Mouse (Mus musculus) retina, embryonic 14.5 days (tissue): ENCODE measurements around the gene Map2k3.

ENCODE experiments used
- DNase-seq: peaks from one replicate; pipeline ENCODE4 v3.0.0-alpha.2; 2015; ENCODE audit warnings: low spot score

Map2k3 gene

DNA sequence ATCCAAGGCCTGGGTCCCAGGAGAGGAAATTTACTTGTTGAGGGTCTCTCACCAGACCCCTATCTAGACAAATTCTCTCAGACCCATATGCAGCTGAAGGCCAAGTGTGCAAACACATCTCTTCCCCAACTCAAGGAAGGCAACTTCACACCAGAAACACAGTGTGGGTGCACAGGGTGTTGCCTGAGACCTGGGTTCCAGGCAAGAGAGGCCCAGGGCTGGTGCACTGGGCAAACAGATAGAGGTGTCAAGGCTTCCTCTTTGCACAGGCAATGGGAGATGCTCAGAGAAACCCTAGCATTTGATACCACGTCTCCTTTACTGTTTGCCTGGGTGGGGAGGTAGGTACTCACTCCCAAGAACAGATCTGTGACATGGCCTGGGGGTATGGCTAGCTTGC lies 6.9 kb upstream of the Map2k3 start:
- no peak for DNase-seq

DNA sequence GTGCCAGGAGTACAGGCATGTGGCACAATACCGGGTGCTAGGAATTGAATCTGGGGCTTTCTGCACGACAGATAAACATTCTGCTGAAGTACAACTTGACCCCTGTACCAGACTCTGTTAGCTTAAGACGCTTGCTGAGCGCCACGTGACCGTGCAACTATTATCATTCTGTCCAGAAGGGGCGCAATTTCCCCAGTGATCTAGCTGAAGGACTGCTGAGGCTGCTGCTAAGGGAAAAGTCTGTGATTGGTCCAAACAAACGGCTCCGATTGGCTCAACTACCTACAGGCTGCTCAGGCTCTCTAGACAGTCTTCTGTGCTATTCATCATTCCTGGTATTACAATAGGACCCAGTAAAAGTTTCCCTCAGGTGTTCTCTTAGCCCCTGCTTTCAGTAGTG lies 4.6 kb upstream of the Map2k3 start:
- DNase-seq = peak; percentile 97

GRCm38 (mm10) chr11:60930724-60931281 lies 1.0 kb upstream of the Map2k3 start:
- no peak for DNase-seq

- no peak for DNase-seq
Observed at GRCm38 (mm10) chr11:60931282-60931868, 458 bp upstream of the Map2k3 start.

GRCm38 (mm10) chr11:60932503-60933020 lies 729 bp downstream of the Map2k3 start:
- peak; percentile 19 for DNase-seq

DNA sequence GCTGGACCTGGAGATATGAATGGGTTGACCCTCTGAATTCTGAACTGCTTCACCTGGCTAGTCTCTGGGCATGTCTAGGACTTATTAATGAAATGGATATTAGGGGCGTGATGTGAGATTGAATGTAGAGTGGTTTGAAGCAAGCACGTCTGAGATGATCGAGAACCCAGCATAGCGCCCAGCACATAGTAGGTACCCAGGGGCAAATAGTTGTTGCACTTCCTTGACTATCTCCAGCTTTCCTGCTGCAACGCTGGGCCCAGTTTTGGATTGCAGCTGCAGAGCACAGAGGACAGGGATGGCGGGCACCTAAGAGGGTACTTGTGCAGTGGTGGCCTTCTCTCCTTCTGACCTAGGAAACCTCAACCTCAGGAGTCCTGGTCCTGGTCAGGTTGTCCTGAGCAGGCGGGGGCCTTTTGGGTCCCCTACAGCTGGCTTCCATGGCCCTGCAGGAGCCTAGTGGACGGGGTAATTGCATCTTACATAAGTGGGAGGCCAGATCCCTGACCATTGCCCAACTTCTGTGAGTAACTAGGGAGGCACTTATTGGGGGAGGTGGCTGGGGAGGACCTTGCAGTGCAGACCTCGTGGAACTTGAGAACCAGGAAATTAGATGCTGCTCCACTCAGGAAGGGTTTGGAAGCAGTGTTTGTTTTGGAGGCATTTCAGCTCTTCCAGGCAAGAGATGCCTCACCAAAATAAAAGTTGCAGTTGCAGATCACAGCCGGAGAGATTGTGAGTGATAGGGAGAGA lies 1.5 kb downstream of the Map2k3 start:
- DNase-seq = no peak

DNA sequence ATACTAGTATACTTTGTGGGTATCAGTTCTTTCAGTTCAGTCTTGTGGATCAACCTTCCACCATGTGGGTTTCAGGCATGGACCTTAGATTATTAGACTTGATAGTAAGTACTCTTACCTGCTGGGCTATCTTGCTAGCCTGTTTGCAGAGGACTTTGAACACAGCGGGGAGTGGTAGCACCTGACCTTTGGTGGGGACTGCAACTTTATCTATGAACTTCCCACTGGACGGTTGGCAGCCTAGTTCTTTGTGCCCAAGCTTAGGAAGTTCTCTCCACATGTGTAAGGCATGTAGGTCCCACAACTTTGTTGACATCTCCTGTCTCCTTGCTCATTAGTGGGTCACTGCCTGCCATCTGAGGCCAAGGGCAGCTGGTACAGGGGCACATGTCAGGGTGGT lies 3.0 kb downstream of the Map2k3 start:
- no peak for DNase-seq

DNA sequence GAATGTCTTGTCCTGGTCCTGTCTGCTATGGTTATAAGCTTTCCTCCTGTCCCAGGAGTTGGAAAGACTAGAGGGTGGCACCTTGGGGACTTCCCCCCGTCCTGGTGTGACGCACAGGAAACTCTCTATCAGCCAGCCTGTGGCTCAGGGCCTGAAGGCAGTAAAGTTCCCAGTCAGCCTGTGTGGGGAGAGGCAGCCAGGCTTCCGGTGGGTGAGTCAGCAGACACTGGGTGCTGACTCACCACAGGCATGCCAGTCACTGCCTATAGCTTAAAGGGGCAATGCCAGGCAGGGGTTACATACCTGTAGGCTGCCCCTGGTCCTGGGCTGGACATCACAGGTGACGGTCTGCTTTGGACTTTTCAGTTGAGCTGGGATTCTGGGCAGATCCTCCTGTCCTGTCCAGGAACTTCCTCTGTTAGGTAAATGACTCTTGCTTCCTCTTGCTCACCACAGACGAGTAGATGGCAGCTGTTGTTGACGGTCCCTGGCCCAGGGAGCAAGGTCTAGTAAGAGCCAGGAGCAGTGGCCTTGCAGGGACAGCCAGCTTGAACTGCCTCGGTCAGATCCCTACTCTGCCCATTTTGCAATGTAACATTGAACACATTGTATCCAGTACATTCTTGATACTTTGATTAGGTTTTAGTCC lies 3.6 kb downstream of the Map2k3 start:
- DNase-seq = no peak

DNA sequence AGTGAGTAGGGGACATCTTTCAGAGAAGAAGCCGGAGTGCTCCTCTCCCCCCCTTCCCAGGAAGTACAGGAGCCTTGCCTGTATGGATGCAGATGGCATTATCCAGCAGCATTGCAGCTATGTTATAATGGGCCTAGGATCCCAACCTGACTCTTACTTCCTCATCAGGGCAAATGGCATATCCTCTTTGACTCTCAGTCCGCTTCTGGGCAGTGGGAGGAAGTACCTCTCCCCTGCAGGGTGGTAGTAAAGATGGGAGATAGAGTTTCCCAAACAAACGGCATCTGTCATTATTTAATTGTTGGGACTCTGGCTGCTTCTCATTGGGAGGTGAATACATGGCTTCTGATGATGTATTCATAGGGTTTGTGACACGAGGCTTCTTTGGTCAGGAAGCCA lies 4.1 kb downstream of the Map2k3 start:
- no peak for DNase-seq

DNA sequence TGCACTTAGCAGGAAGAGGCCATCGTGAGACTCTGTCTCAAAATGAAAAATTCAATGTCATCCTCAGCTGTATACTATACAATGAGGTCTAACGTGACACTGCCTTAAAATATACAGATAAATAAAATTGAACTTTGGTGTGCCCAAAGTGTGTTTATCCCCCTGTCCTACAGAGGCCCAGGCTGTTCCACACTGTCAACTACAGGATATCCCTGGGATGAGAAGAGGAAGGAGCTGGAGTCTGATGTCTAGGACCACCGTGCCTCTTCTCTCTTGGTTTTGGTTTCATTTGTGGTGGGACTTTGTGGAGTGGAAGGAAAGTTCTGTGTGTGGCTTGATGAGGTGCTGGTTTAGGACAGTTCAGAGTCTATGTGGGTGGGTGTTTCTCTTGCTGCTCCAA lies 5.8 kb downstream of the Map2k3 start:
- no peak for DNase-seq

- no peak for DNase-seq
Observed at GRCm38 (mm10) chr11:60939487-60939886, 7.7 kb downstream of the Map2k3 start.

GRCm38 (mm10) chr11:60940501-60940900 lies 8.7 kb downstream of the Map2k3 start:
- DNase-seq = no peak

DNA sequence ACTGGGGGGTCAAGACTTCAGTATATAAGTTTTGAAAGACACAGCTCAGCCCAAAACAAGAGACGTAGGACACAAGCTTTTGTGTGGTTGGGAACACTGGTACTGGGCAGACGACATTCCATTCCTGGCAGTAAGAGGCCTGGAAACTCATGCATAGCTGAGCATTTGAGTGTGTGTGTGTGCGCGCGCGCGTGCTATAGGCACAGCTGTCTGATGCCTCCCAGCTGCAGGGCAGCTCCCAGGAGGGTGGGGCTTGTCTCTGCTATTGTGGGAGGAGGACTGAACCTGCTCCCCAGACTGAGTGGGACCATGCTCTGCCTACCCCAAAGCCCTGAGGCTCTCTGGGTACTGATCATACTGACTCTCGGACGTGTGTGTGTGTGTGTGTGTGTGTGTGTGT lies 9.5 kb downstream of the Map2k3 start:
- DNase-seq = peak; percentile 79

DNA sequence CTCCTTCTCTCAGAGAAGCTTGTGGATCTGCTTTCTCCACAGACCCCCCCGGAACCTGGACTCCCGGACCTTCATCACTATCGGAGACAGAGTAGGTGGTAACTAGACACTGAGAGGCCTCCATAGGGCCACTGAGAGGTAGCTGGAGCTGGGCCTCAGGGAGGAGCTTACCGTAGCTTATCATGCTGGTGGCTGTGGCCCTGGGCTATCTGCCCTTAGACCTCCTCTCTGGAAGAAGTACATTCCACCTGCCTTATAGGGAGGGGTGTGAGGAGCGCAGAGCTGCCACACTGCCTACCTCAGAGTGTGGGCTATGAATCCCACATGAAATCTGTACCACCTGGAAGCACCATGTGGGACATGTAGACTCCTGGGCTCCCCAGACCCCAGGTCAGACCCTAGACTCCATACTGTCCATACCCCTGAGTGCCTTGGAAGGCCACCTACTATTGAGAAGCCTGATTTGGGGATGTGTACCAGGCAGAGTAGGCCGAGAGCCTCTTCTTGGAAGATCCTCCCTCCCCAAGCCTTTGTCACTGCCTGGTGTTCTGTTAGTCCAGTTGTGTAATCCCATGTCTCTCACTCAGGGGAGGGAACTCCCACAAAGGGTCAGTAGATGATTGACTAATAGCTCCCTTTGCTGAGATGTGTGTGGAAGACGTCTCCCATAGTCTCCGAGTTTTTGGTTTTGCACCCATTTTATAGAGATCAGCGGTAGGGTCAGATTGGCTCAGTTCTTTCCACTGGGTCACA lies 10.6 kb downstream of the Map2k3 start:
- no peak for DNase-seq

DNA sequence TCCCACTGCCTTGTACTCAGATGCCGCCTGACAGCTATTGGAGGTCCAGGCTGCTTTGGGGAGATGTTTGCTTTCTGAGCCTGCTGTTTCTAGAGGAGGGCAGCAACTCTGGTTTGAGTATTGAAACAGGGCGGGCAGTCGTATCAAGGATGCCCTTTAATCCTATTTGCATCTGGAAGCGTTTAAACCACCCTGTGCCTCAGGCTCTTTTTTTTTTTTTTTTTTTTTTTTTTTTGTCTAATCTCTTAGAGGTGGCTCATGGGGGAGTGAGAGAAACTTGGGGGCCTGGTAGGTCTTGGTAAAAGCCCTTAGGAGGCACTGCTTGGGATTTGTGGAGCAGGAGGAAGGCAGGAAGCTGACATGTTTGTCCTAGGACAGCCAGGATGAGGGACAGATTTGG lies 13.2 kb downstream of the Map2k3 start:
- no peak for DNase-seq

DNA sequence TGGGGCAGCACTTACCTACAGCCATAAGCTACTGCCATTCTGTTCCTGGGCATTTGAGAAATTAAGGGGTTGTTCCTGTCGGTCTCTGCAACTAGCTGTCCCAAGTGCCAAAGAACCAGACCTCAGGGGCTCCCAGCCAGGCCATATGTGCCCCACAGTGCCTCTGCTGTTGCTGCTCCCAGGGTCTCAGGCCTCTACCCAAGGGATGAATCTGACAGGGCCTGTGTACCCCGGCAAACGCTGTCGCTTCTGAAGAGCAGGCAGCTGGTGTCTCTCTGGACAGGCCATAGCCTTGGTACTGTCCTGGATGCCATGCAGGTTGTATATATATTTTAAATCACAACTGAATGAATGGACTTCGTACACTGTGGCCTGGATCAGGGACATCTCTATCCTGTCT lies 20.1 kb downstream of the Map2k3 start:
- DNase-seq = no peak

DNA sequence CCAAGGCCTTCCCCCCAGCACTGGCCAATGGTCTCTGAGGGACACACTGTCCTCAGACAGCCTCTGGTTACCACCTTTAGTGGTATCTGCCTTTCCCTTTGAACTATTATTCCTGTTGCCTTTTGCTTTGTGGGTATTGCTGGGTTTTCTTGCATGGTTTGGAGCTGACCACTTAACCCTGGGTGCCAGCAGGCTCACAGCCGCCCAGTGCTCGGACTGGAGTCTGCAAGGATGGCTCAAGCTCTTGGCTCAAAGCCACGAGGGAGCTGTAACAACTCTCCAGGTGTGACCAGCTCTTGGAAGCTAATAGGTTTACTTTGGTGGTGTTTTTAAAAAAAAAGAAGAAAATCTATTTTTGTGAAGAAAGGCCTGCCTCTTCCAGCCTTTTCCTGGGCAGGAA lies 20.5 kb downstream of the Map2k3 start:
- DNase-seq = no peak

- no peak for DNase-seq
Observed at GRCm38 (mm10) chr11:60952986-60953385, 21.2 kb downstream of the Map2k3 start.

DNA sequence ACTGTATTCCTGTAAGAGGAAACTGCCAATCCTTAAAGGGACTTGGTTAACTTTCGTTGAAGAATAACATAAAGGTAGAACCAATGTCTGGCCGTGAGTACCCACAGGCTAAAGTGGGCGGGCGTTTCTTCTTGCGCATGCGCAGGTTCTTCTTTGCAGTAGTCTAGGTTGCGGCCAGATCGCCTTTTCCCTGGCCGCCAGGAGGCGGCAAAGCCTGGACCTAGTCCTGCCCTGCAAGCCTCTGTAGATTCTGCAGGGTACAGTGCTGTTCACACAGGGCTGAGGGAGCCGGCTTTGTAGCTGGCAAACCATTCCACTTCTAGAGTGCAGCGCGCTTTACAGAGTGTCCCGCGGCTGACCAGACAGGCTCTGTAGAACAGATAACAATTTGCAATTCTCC lies 22.0 kb downstream of the Map2k3 start:
- DNase-seq = peak; percentile 98

DNA sequence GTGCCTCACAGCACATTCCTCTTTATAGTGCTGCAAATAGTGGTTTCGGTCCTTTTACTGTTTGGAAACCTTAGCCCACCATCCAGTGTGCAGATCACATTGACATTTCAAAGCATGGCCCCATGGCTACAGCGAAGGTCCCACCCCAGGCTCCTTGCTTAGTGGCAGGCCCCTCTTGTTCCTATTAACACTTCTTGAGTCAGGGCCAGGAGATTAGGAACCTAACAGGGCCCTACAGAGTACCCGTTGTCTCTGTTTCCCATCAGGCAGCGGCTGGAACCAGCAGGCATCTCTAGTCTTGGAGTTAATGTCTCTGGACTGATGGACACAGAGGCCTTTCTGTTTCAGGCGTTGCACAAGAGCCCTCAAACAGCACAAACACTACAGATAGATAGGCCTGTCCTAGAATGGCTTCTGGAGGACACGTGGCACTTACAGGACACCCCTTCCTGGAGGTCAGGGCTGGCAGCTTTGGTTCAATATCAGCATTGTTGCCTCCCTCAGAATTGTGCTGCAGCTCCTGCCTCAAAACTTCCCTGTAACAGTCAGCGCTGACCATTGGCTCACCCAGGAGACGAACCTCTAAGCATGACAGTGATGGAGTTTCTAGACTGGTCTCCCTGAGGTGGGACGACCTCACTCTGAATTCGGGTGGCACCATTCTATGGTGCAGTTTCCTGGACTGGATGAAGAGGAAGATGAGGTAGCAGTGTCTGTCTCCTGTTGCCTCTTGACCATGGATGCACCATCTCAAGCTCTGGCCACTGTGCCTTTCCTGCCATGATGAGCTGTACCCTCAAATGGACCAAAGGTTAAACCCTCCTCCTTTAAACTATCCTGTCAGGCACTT lies 22.6 kb downstream of the Map2k3 start:
- no peak for DNase-seq
